Mouse (Mus musculus) adrenal gland (tissue): Measurements from ENCODE around the gene Nfe2l2.
"Not testable (repeated sequence)": the region's sequence is repeated elsewhere in the genome, so short reads cannot be mapped to it uniquely, and the experiment has no call there.

Source experiments
- intact Hi-C: fragments of 180-260 bp; cut with DNase I; formaldehyde crosslinking; loops from one replicate; pipeline ENCODE4 v1.15.1; 2025

The Nfe2l2 gene

DNA sequence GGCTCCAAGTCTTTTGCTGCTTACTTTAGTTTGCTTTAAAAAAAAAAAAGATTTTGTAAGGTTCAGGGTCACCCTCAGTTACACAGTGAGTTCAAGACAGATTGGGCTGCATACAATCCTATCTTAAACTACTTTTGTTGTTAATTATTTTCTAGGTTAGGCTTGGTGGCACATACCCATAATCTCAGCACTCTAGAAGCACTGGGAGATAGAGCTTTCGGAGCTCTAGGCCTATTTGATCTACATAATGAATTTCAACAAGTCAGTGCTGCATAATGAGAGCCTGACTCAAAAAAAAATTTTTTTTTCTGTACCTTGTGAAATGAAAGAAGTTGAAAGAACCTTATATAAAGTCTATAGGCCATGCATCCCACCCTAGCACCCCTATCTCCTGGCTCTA is 49.8 kb downstream of the Nfe2l2 start:
- intact Hi-C loops, result loop anchor here (5.0 kb wide), 1 partner anchor 47 kb away; no protein-coding TSS in a partner anchor

GRCm38 (mm10) chr2:75653150-75653549 is 51.3 kb downstream of the Nfe2l2 start:
- intact Hi-C loops, result no loop called here

GRCm38 (mm10) chr2:75650437-75650836 is 54.0 kb downstream of the Nfe2l2 start:
- intact Hi-C loops, result no loop called here

DNA sequence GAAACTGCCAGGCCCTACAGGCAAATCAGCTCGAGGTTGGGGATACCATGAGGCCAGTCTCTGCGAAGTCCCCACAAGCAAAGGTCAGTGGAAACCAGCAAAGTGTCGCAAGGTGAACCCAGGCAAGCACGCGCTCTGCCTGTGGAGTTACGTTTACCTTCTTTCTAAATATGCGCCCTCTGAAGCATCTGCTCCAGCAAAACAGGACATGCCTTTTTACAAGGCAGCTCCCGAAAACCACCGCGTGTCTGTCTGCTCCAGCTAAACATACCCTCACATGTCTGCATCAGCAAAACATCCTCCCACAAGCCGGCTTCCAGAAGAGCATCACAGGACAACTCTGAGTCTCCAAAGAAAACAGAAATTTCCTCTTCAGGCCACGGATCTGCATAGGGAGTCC is 59.2 kb downstream of the Nfe2l2 start:
- intact Hi-C loops, result no loop called here

GRCm38 (mm10) chr2:75643950-75644349 is 60.5 kb downstream of the Nfe2l2 start:
- intact Hi-C loops, result no loop called here

GRCm38 (mm10) chr2:75642795-75643550 is 61.5 kb downstream of the Nfe2l2 start:
- intact Hi-C loops, result no loop called here

DNA sequence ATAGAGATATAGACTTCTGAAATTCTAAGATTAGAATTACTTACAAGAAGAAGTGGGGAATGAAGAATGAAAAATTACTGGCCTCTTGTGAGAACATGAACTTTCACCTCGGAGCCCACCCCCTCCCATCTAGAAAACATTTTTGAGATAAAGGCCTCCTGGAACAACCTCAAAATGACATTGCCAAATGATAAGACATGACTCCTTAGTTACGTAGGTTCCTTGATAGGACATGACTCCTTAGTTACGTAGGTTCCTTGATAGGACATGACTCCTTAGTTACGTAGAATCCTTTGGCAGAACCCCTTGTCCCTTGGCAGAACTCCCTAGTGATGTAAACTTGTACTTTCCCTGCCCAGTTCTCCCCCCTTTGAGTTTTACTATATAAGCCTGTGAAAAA is 62.1 kb downstream of the Nfe2l2 start:
- intact Hi-C loops, result not testable (repeated sequence)

- intact Hi-C loops, result not testable (repeated sequence)
These were observed 64.9 kb downstream of the Nfe2l2 start for GRCm38 (mm10) chr2:75639535-75639934.

DNA sequence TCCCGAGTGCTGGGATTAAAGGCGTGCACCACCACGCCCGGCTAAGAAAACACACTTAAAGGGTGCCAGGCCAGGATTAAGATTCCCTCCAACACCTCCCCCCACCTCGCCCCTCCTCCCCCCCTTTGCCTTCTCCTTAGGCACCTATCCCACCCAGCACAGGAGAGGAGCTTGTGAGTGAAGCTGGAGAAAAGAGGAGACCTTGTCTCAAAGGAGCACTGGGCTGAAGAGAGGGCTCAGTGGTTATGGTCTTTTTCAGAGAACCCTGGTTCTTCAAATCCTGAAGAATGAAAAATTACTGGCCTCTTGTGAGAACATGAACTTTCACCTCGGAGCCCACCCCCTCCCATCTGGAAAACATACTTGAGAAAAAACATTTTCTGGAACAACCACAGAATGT is 66.6 kb downstream of the Nfe2l2 start:
- intact Hi-C loops, result not testable (repeated sequence)

DNA sequence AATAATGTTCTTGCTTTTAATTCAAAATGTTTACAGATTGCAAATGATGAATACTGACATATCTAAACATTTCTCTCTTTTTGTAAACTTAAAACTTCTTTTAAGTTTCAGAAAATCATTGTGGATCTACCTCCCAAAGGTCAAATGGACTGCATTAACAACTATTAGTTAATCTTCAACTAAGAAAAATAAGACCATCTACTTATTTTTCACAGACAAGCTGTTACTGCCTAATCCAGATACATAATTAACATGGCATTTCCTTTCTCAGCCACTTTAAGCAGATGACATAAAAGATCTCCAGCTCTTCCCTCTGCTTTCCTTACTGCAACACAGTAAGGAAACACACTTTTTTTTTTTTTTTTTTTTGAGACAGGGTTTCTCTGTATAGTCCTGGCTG is 67.1 kb downstream of the Nfe2l2 start:
- intact Hi-C loops, result no loop called here

DNA sequence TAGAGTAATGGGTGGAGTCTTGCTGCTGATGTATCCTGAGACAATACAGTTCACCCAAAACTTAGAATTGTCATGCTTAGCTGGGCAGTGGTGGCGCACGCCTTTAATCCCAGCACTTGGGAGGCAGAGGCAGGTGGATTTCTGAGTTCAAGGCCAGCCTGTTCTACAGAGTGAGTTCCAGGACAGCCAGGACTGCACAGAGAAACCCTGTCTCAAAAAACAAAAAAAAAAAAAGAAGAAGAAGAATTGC is 67.5 kb downstream of the Nfe2l2 start:
- intact Hi-C loops, result not testable (repeated sequence)

GRCm38 (mm10) chr2:75636261-75637054 is 68.0 kb downstream of the Nfe2l2 start:
- intact Hi-C loops, result no loop called here

GRCm38 (mm10) chr2:75634431-75634830 is 70.0 kb downstream of the Nfe2l2 start:
- intact Hi-C loops, result not testable (repeated sequence)

- intact Hi-C loops, result no loop called here
These were observed 70.7 kb downstream of the Nfe2l2 start for GRCm38 (mm10) chr2:75633784-75634183.

- intact Hi-C loops, result no loop called here
These were observed 71.1 kb downstream of the Nfe2l2 start for GRCm38 (mm10) chr2:75633381-75633780.

DNA sequence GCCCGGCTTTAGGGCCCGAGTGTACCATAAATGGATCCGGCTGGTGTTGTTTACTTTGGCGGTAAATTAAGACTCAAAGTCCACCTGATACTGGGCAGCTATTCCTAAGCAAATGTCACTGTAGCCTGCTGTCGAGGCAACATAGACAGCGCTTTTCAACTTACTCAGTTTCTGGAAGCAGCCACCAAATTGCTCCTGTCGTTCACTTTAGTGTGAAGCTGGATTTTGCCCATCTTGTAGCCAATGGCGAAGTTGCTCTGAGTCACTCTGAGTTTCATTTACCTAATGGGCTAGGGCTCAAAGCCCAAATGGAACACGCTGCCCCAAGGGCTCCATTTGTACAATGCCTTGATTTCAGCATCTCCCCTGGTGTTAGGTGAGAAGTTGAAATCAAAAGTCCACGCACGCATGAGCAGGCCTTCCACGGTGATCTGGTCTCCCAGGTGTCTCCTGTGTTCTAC is 71.7 kb downstream of the Nfe2l2 start:
- intact Hi-C loops, result no loop called here

DNA sequence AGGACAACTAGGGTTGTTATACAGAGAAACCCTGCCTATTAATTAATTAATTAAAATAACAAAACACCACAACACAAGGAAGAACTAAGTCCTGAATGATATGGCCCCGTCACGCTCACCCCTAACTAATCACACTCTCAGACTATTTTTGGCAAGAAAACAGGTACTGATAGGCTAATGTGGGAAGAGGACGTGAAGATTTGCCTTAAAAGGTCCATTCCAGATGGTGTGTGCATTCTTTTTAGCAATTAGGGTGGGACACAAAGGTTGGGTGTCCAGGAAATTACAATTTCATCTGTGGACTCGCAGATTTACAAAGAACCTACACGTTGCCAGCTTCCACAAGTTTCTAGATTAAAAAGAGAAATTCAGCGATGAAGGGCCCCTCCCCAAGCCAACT is 72.4 kb downstream of the Nfe2l2 start:
- intact Hi-C loops, result no loop called here

DNA sequence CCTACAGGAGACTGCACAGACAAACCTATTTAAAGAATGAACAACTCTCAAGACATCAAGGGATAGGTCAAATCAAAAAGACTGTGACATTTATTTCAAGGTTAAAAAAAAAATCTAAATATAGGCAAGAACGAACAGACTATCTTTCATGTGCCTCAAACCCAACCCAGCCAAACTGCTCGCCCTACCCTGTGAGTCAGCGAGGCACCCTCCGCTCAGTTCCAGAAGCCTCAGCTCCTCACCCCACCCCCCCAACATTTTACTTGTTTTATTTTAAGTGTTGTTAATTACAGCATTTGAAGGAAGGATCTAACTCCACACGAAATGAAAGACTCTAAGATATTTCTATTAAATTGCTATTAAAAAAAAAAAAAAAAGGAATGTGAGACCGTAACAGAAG is 73.0 kb downstream of the Nfe2l2 start:
- intact Hi-C loops, result no loop called here

- intact Hi-C loops, result no loop called here
These were observed 76.0 kb downstream of the Nfe2l2 start for GRCm38 (mm10) chr2:75628487-75628886.

DNA sequence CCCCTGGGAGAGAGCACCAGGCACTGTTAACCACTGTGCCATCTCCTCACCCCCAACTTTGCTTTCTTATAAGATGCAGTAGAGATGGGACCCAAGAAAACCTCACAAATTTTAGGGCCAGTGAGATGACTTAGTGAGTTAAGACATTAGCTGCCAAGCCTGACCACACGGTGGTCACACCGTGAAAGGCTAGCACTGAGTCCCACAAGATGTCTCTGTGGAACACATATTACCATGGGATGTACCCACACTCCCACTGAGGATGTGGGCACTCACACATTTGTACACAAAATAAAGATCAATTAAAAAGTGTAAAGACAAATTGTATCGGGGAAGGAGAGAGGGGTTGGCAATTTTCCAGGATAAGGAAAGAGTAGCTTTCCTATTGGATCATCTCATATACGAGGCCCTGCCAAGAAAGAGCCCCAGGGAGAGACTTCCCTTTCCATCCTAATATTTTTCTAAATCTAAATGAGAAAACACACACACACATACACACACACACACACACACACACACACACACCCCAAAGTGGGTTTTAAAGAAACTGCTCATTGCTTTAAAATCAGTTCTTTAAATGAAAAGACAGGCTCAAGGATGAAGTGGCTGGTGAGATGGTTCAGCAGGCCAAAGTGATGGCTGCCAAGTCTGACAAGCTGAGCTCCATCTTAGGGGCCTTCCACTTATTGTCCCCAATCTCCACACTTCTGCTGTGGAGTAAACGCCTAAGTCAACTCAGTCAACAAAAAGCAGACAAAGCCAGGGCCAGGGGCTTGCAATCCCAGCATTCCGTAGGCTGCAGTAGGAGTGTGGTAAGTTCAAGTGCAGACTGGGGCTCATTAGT is 77.6 kb downstream of the Nfe2l2 start:
- intact Hi-C loops, result no loop called here
